Mouse (Mus musculus) cortical plate, adult 2 months (tissue): ENCODE results near the gene Ctbp2.

Source experiments
- CTCF ChIP-seq: fragments of 200-500 bp; IDR thresholded peaks from 2 replicates; pipeline ENCODE4 v1.5.1; 2011; ENCODE audit warnings: mild to moderate bottlenecking, control low read depth, low read length; ENCODE audit not compliant: insufficient read depth; ENCODE audit errors: extremely low read depth
- POLR2A ChIP-seq: fragments of 200-500 bp; IDR thresholded peaks from 2 replicates; pipeline ENCODE4 v1.6.1; 2011; ENCODE audit warnings: mild to moderate bottlenecking, low read length, control low read depth; ENCODE audit not compliant: insufficient read depth; ENCODE audit errors: extremely low read depth

- TF ChIP-seq CTCF (no peak), POLR2A (no peak)
These were observed 146.2 kb downstream of the Ctbp2 start for GRCm38 (mm10) chr7:132977981-132978380.
